Mouse (Mus musculus) megakaryocyte, embryonic 14.5 days (primary cell): ENCODE data around the gene Pm20d1.

Experiments
- FLI1 ChIP-seq: IDR thresholded peaks from 2 replicates; pipeline ENCODE4 v1.6.1; 2012; ENCODE audit warnings: low read length, inconsistent platforms, mixed read lengths
- GATA1 ChIP-seq: IDR thresholded peaks from 3 replicates; pipeline ENCODE4 v1.6.1; 2012; ENCODE audit warnings: mixed read lengths, low read length, inconsistent platforms, borderline replicate concordance

- TF ChIP-seq GATA1 (no peak), FLI1 (no peak)
Observed at GRCm38 (mm10) chr1:131816886-131817285, 19.7 kb downstream of the Pm20d1 start.
